Mouse (Mus musculus) forebrain, postnatal 0 days (tissue): Measurements from ENCODE around the gene Hectd4. TPM values are rescaled to one million over a fixed set of nuclear protein-coding genes. Genes with fewer than 3 reads are reported as not detected.

Experiments
- ATAC-seq: fragments of 200-750 bp; cut with Nextera tagmentation; 2 replicates; pipeline ENCODE4 v1.8.0; 2017; ENCODE audit warnings: mild to moderate bottlenecking, moderate library complexity
- DNase-seq: peaks from one replicate; pipeline ENCODE4 v3.0.0-alpha.2; 2015
- H3K27ac ChIP-seq: fragments of 300-500 bp; sonication (generic); 2 replicates; pipeline ENCODE4 v1.5.1; 2014; ENCODE audit warnings: low read depth, mild to moderate bottlenecking, antibody characterized with exemption, low read length, moderate library complexity, mixed read lengths
- H3K27me3 ChIP-seq: fragments of 300-500 bp; sonication (generic); 2 replicates; pipeline ENCODE4 v1.6.1; 2014; ENCODE audit warnings: mild to moderate bottlenecking, low read length, mixed read lengths; ENCODE audit not compliant: insufficient read depth
- H3K36me3 ChIP-seq: fragments of 300-500 bp; sonication (generic); 2 replicates; pipeline ENCODE4 v1.6.1; 2014; ENCODE audit warnings: mild to moderate bottlenecking, moderate library complexity; ENCODE audit not compliant: insufficient read depth
- H3K4me1 ChIP-seq: fragments of 300-500 bp; sonication (generic); 2 replicates; pipeline ENCODE4 v1.6.1; 2014; ENCODE audit warnings: antibody characterized with exemption; ENCODE audit not compliant: insufficient read depth
- H3K4me2 ChIP-seq: fragments of 300-500 bp; sonication (generic); 2 replicates; pipeline ENCODE4 v1.6.1; 2014; ENCODE audit warnings: low read depth, mild to moderate bottlenecking, moderate library complexity
- H3K4me3 ChIP-seq: fragments of 300-500 bp; sonication (generic); 2 replicates; pipeline ENCODE4 v1.5.1; 2014; ENCODE audit warnings: low read depth, low read length, mixed read lengths
- H3K9ac ChIP-seq: fragments of 300-500 bp; sonication (generic); 2 replicates; pipeline ENCODE4 v1.6.1; 2014; ENCODE audit warnings: mild to moderate bottlenecking
- H3K9me3 ChIP-seq: fragments of 300-500 bp; sonication (generic); 2 replicates; pipeline ENCODE4 v1.6.1; 2016; ENCODE audit warnings: low read length
- CTCF ChIP-seq: sonication (generic); IDR thresholded peaks from 2 replicates; pipeline ENCODE4 v1.5.1; 2016; ENCODE audit warnings: antibody characterized with exemption, control low read depth, low read depth
- WGBS: fragments of 180-500 bp; shearing (Covaris S2); extraction: QIAGEN DNeasy Blood & Tissue Kit; methylation state at CpG from one replicate; pipeline ENCODE4 v1.1.7; 2014; 5-methylcytosine and 5-hydroxymethylcytosine counted together
- polyA plus RNA-seq: library from polyadenylated mRNA; unstranded; fragments of >200 nt; fragmentation: Nextera tagmentation; extraction: Ambion mirVana; gene quantifications from 2 replicates; pipeline ENCODE4 v1.2.1, GENCODE M21; 2015
- total RNA-seq: library from RNA; depleted of rRNA; stranded (reverse); fragments of >200 nt; gene quantifications from 2 replicates; pipeline ENCODE4 v1.2.3, GENCODE M21; 2014

Gene Hectd4
- total and polyA plus RNA-seq, 2 experiments from 2014 or later = 14.0 to 107 TPM

DNA sequence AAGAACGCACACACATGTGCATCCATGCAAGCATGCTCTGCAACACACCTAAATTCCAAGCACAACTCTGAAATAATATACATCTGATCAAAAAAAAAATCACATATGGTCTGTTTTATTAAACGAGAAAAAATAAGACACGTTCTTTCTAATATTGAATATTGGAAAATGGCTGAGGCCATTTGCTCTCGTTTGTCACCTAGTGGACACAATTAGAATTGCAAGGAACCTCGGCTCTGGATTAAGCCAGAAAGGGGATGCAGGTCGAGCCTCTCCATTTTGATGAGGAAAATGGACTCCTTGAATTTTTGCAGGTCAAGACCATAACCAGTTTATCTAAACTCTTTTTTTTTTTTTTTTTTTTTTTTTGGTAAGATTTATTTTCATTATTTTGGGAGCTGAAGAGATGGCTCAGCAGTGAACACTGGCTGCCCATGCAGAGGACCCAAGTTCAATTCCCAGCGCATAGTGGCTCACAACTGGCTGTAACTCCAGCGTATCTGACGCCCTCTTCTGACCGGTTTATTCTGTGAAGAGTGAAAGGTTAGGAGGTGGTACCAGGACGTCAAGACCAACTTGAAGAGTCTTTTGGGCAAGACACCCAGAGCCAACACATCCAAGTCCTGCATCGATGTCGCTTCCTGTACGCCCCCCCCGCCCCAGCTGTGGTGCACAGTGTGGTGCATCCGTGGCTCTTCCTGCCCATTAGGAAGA is 172.8 kb downstream of the Hectd4 start:
- Histone ChIP-seq H3K27me3 (no peaks in the 10 kb centered on the region), H3K27ac (no peak overlapping the region), H3K9ac (no peak overlapping the region), H3K4me1 (no peaks in the 10 kb centered on the region), H3K9me3 (no peaks in the 10 kb centered on the region), H3K4me3 (no peak overlapping the region), H3K4me2 (no peak overlapping the region), H3K36me3 (no peaks in the 10 kb centered on the region)
- WGBS = 52% methylated on average over 16 of the region's 16 CpGs
- peak; percentile 80 for TF ChIP-seq CTCF
- ATAC-seq (no peak), DNase-seq (peak; percentile 59)

DNA sequence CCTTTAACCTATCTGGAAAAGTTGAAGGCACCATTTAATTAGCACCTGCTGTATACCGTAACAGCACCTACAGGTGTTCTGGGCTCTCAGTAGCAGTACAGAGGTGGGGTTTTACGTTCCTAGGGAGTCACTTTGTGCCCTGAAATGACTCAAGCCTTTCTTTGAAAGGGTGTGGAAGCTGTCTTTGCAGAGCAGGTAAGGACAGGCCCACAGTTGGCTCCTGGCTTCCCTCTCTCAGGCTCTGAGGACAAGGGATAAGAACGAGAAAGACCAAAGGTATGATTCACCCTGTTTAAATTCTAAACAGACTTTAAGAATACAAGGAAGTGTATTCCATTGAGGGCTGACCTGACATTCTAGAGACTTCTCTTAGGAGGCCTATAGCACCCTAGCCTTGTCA is 173.4 kb downstream of the Hectd4 start:
- Histone ChIP-seq H3K27me3 (no peaks in the 10 kb centered on the region), H3K27ac (no peak overlapping the region), H3K9me3 (no peaks in the 10 kb centered on the region), H3K9ac (no peak overlapping the region), H3K4me3 (no peak overlapping the region), H3K4me1 (no peaks in the 10 kb centered on the region), H3K36me3 (no peaks in the 10 kb centered on the region), H3K4me2 (no peak overlapping the region)
- whole genome bisulfite sequencing = 82% methylated on average over 3 of the region's 3 CpGs
- no peak for TF ChIP-seq CTCF
- DNase-seq = no peak
- no peak for ATAC-seq

DNA sequence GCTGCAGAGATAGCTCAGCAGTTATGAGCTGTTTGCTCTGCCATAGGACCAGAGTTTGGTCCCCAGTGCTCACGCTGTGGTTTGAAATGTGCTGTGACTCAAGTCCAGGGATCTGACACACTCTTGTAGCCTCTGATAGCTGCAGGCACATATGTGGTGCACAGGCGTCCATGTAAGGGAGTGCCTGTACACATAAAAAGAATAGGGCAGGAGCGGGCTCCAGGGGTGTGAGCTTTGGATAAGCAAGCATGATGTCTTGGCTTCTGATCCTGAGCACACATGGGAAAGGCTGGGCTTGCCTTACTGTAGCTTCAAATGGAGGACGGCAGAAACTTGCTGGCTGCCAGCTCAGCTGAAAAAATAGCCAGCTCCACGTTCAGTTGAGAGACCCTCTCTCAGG is 175.6 kb downstream of the Hectd4 start:
- Histone ChIP-seq H3K36me3 (no peaks in the 10 kb centered on the region), H3K4me2 (no peak overlapping the region), H3K27me3 (no peaks in the 10 kb centered on the region), H3K4me1 (peaks cover 8% of the 10 kb centered on the region), H3K27ac (no peak overlapping the region), H3K9ac (no peak overlapping the region), H3K4me3 (no peak overlapping the region), H3K9me3 (no peaks in the 10 kb centered on the region)
- WGBS = 82% methylated on average over 5 of the region's 5 CpGs
- no peak for TF ChIP-seq CTCF
- DNase-seq (no peak), ATAC-seq (no peak)

DNA sequence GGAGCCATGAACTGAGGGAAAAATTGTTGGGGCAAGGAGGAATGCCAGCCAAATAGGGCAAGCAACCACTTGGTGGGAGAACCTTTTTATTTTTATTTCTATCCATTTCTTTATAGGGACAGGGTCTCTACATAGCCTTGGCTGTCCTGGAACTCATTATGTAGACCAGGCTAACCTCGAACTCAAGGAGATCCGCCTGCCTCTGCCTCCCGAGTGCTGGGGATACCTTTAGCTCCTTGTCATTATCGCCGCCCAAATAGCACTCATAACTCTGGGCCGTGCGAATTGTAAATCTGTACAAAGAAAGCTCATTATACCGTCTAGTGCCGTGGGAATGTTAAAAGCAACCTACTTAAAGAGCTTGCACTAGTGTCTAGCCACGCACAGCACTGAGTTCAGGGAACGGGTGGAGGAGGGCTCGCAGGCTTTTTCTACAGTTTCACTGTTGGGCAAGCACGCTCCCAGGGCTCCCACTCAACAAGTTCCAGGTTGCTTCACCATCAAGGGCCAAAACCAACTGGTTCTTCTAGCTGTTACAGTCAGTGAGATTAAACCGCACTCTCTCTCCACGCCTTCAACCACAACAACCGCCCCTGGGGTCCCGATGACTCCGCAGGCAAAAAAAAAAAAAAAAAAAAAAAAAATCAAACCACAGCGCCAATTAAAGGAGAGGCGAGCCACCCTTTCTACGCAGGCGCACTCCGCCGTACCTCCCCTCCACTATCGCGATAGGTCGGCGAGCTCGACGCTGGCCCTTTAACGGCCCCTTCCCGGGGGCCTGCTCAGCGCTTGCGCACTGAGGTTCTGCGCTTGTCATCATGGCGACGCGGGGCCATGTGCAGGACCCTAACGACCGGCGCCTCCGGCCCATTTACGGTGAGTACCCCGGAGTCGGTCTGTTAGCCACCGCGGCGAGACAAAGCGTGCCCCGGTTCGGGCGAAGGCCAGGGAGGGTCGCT is 177.4 kb downstream of the Hectd4 start, which contains the start of gene Naa25:
Gene Naa25, plus strand, starts transcription at position 750 of the 959 bp plus-strand sequence.
- WGBS = 9% methylated on average over 53 of the region's 53 CpGs
- Histone ChIP-seq H3K9me3 (no peaks in the 10 kb centered on the region), H3K27me3 (no peaks in the 10 kb centered on the region), H3K9ac (peak within 1 kb of the TSS; percentile 87), H3K36me3 (peaks cover 5% of the 10 kb centered on the region; the same call in 1 of the 2 replicates), H3K4me1 (peaks cover 8% of the 10 kb centered on the region), H3K4me3 (peak within 1 kb of the TSS; percentile 90), H3K4me2 (peak within 1 kb of the TSS; percentile 83), H3K27ac (peak within 1 kb of the TSS; percentile 79)
- DNase-seq (peak; percentile 99), ATAC-seq (peak; percentile 98)
- no peak for TF ChIP-seq CTCF

DNA sequence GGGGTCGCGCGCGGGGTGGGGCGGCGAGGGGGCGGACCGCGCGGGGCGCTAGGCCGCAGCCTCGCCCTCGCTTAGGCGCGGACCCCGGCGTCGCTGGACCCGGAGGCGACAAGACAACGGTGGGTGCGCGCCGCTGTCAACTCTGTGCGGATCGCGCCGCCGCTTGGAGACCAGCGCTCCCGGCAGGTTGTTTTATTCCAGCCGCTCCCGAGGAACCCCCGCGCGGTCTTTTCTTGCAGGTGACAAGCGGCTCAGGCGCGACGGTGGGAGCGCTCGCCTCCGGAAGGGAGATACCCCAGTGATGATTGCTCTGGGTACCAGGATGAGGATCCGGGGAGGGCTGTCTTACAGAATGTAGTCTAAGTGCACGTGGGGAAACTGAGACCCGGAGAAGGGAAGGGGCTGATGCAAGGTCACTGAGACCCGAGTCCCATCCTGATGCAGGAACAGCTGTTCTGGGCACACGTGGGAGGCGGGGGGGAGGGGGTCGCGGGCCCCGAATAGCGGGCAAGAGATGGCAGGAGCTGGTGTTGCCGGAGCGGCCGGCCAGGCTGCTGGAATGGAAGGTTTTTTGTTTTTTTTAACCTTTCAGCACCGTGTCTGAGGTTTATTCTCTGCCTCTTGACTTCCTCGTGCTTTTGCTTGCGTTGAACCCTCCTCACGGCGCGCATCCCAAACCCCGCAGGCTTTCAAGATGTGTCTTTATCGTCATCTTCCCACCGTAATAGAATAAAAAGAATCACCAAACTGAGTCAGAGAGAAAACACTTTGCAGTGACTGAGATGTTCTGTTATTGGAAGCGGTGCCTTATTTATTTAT is 178.3 kb downstream of the Hectd4 start:
- Histone ChIP-seq H3K4me2 (peak overlapping the region; percentile 83), H3K36me3 (peaks cover 10% of the 10 kb centered on the region; the same call in 1 of the 2 replicates), H3K4me3 (peak overlapping the region; percentile 90), H3K27me3 (no peaks in the 10 kb centered on the region), H3K27ac (peak overlapping the region; percentile 79), H3K4me1 (peaks cover 8% of the 10 kb centered on the region), H3K9me3 (no peaks in the 10 kb centered on the region), H3K9ac (peak overlapping the region; percentile 87)
- no peak for TF ChIP-seq CTCF
- DNase-seq (peak; percentile 58), ATAC-seq (peak; percentile 75)
- WGBS = 2% methylated on average over 56 of the region's 67 CpGs

DNA sequence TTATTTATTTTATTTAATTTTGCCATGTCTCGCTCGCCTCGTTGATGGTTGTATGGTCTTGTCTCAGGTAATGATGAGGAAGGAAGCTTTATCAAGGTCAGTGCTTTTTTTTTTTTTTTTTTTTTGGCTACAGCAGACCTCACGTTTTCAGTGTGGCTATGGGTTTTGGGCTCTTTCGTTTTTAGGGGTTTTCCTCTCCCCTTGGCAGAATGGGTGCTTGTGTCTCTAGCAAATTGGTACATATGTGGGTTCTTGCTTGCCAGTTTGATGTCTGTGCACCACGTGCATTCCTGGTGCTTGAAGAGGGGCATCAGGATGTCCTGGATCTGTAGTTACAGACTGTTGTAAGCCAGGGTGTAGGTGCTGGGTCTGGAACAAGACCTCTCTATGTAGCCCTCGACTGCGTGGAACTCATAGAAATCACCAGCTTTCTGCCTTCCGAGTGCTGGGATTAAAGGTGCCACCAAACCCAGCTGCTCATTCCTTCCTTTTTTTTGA is 179.0 kb downstream of the Hectd4 start:
- no peaks in the 10 kb centered on the region for H3K27me3 ChIP-seq
- ATAC-seq (no peak), DNase-seq (no peak)
- no peaks in the 10 kb centered on the region for H3K9me3 ChIP-seq
- H3K4me2 ChIP-seq = peak overlapping the region; percentile 83
- TF ChIP-seq CTCF = no peak
- peak overlapping the region; percentile 90 for H3K4me3 ChIP-seq
- H3K4me1 ChIP-seq = peaks cover 8% of the 10 kb centered on the region
- peaks cover 13% of the 10 kb centered on the region; the same call in 1 of the 2 replicates for H3K36me3 ChIP-seq
- H3K9ac ChIP-seq = peak overlapping the region; percentile 87
- 57% methylated on average over 9 of the region's 9 CpGs for WGBS
- H3K27ac ChIP-seq = no peak overlapping the region
